Mouse (Mus musculus) heart, embryonic 11.5 days (tissue): ENCODE results near the gene Ppp1r13b. TPM values are rescaled to one million over a fixed set of nuclear protein-coding genes. Genes with fewer than 3 reads are reported as not detected.

Experiments
- ATAC-seq: fragments of 200-750 bp; cut with Nextera tagmentation; replicated peaks from 2 replicates; pipeline ENCODE4 v1.8.0; 2017; ENCODE audit warnings: moderate library complexity; ENCODE audit not compliant: insufficient number of reproducible peaks, low FRiP score, low TSS enrichment
- H3K27ac ChIP-seq: fragments of 300-500 bp; sonication (generic); 2 replicates; pipeline ENCODE4 v1.5.1; 2014; ENCODE audit warnings: mild to moderate bottlenecking, low read depth, low read length
- H3K27me3 ChIP-seq: fragments of 300-500 bp; sonication (generic); 2 replicates; pipeline ENCODE4 v1.6.1; 2014; ENCODE audit warnings: mild to moderate bottlenecking, low read length, mixed read lengths; ENCODE audit not compliant: control insufficient read depth, insufficient read depth
- H3K36me3 ChIP-seq: fragments of 300-500 bp; sonication (generic); 2 replicates; pipeline ENCODE4 v1.6.1; 2014; ENCODE audit warnings: mild to moderate bottlenecking, low read length, moderate library complexity, mixed read lengths; ENCODE audit not compliant: control insufficient read depth, insufficient read depth
- H3K4me1 ChIP-seq: fragments of 300-500 bp; sonication (generic); 2 replicates; pipeline ENCODE4 v1.6.1; 2014; ENCODE audit warnings: low read length; ENCODE audit not compliant: control insufficient read depth, insufficient read depth
- H3K4me2 ChIP-seq: fragments of 300-500 bp; sonication (generic); 2 replicates; pipeline ENCODE4 v1.6.1; 2014; ENCODE audit warnings: mild to moderate bottlenecking, moderate library complexity
- H3K4me3 ChIP-seq: fragments of 300-500 bp; sonication (generic); 2 replicates; pipeline ENCODE4 v1.5.1; 2014; ENCODE audit warnings: low read depth, low read length
- H3K9ac ChIP-seq: fragments of 300-500 bp; sonication (generic); 2 replicates; pipeline ENCODE4 v1.6.1; 2014; ENCODE audit warnings: mild to moderate bottlenecking, low read depth, low read length, moderate library complexity
- H3K9me3 ChIP-seq: fragments of 300-500 bp; sonication (generic); replicated peaks from 2 replicates; pipeline ENCODE4 v1.6.1; 2016; ENCODE audit warnings: low read length; ENCODE audit not compliant: control insufficient read depth
- WGBS: fragments of 180-500 bp; shearing (Covaris S2); extraction: QIAGEN DNeasy Blood & Tissue Kit; methylation state at CpG from one replicate; pipeline ENCODE4 v1.1.7; 2014; ENCODE audit not compliant: insufficient replicate concordance; 5-methylcytosine and 5-hydroxymethylcytosine counted together
- polyA plus RNA-seq: library from polyadenylated mRNA; unstranded; fragments of >200 nt; fragmentation: Nextera tagmentation; extraction: Ambion mirVana; gene quantifications from 2 replicates; pipeline ENCODE4 v1.2.1, GENCODE M21; 2014

Gene Ppp1r13b
- polyA plus RNA-seq, 1 experiment from 2014 or later = 16.5 TPM

- H3K36me3 ChIP-seq = peaks cover 6% of the 10 kb centered on the region; the same call in 1 of the 2 replicates
- WGBS = 84% methylated on average over 15 of the region's 15 CpGs
Observed at GRCm38 (mm10) chr12:111842565-111843433, 65.1 kb downstream of the Ppp1r13b start.

GRCm38 (mm10) chr12:111833457-111833856, 74.5 kb downstream of the Ppp1r13b start:
- 71% methylated on average over 10 of the region's 10 CpGs for WGBS
- H3K36me3 ChIP-seq = peaks cover 35% of the 10 kb centered on the region
- no peak for ATAC-seq

More at GRCm38 (mm10) chr12:111842565-111843433, 65.1 kb downstream of the Ppp1r13b start:
- Histone ChIP-seq H3K9me3 (no peaks in the 10 kb centered on the region), H3K4me3 (no peak overlapping the region), H3K27ac (no peak overlapping the region), H3K27me3 (no peaks in the 10 kb centered on the region), H3K4me2 (no peak overlapping the region), H3K4me1 (no peaks in the 10 kb centered on the region), H3K9ac (no peak overlapping the region)
- no peak for ATAC-seq

DNA sequence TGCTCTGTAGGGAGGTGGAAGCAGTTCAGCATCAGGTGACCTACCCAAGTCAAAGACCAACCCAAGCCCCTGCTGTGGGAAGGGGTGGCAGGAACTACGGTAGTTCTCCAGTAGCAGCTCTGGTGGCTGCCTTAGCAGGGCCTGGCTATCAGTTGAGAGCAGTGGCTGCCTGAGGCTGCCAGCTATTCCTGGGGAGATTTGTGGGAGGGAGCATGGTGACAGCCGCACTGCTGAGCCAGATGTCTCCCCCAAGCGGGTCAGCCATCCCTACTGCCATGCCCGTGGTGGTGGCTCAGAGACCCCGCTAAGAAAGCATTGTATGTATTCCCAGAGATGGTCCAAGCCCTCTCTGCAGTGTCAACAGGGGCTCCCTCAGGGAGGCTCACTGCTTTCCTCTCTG, 75.3 kb downstream of the Ppp1r13b start:
- no peak for ATAC-seq
- no peaks in the 10 kb centered on the region for H3K4me1 ChIP-seq
- no peak overlapping the region for H3K4me3 ChIP-seq
- no peak overlapping the region for H3K9ac ChIP-seq
- peaks cover 38% of the 10 kb centered on the region for H3K36me3 ChIP-seq
- H3K9me3 ChIP-seq = no peaks in the 10 kb centered on the region
- H3K27me3 ChIP-seq = no peaks in the 10 kb centered on the region
- no peak overlapping the region for H3K27ac ChIP-seq
- no peak overlapping the region for H3K4me2 ChIP-seq
- WGBS = 77% methylated on average over 5 of the region's 5 CpGs

More at GRCm38 (mm10) chr12:111833457-111833856, 74.5 kb downstream of the Ppp1r13b start:
- Histone ChIP-seq H3K27me3 (no peaks in the 10 kb centered on the region), H3K4me3 (no peak overlapping the region), H3K4me1 (no peaks in the 10 kb centered on the region), H3K27ac (no peak overlapping the region), H3K9ac (no peak overlapping the region), H3K4me2 (no peak overlapping the region), H3K9me3 (no peaks in the 10 kb centered on the region)

DNA sequence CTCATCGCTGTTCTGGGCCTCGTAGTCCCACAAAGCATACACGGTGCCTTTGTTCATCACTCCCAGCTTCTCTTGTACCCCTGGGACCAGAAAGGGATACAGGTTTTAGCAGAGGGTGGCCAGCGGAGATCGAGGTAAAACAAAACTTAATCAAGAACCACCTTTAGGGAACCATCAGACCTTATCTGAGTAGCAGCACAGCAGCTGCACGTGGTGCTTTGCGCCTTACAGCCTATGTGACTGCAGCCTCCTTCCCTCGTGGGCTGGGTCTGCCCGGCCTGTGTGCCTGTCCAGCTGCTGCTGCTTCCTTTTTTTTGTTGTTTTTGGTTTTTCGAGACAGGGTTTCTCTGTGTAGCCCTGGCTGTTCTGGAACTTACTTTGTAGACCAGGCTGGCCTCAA, 77.5 kb downstream of the Ppp1r13b start:
- H3K27me3 ChIP-seq = no peaks in the 10 kb centered on the region
- no peak overlapping the region for H3K4me3 ChIP-seq
- H3K4me2 ChIP-seq = no peak overlapping the region
- H3K36me3 ChIP-seq = peaks cover 50% of the 10 kb centered on the region
- 86% methylated on average over 10 of the region's 10 CpGs for WGBS
- H3K9ac ChIP-seq = no peak overlapping the region
- ATAC-seq = no peak
- no peak overlapping the region for H3K27ac ChIP-seq
- H3K4me1 ChIP-seq = no peaks in the 10 kb centered on the region
- no peaks in the 10 kb centered on the region for H3K9me3 ChIP-seq

GRCm38 (mm10) chr12:111829954-111830353, 78.0 kb downstream of the Ppp1r13b start:
- no peak overlapping the region for H3K4me3 ChIP-seq
- no peak overlapping the region for H3K9ac ChIP-seq
- ATAC-seq = no peak
- H3K4me1 ChIP-seq = no peaks in the 10 kb centered on the region
- H3K9me3 ChIP-seq = no peaks in the 10 kb centered on the region
- H3K27ac ChIP-seq = no peak overlapping the region
- H3K27me3 ChIP-seq = no peaks in the 10 kb centered on the region
- no peak overlapping the region for H3K4me2 ChIP-seq
- 86% methylated on average over 9 of the region's 9 CpGs for WGBS
- H3K36me3 ChIP-seq = peaks cover 52% of the 10 kb centered on the region

DNA sequence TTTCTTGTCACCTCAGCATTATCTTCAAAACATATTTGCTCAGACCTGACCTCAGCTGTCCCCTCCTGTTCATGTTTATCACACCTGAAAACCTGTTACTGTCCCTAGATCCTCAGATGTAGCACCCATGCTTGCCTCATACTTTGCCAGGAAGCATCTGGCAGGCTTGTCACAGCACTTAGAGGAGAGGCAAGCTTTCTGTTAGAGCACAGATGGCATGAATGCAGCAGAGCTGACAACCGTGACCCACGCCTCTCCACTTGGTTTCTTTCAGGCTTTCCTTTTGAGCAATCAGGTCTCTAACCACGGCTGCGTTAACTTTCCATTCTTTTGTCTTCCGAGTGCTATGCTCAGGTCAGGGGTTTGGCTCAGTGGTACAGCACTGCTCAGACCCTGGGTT, 78.5 kb downstream of the Ppp1r13b start:
- H3K4me2 ChIP-seq = no peak overlapping the region
- no peak overlapping the region for H3K4me3 ChIP-seq
- no peak overlapping the region for H3K9ac ChIP-seq
- H3K9me3 ChIP-seq = no peaks in the 10 kb centered on the region
- ATAC-seq = no peak
- H3K27ac ChIP-seq = no peak overlapping the region
- WGBS = 85% methylated on average over 5 of the region's 5 CpGs
- H3K36me3 ChIP-seq = peaks cover 56% of the 10 kb centered on the region
- H3K4me1 ChIP-seq = no peaks in the 10 kb centered on the region
- H3K27me3 ChIP-seq = no peaks in the 10 kb centered on the region

GRCm38 (mm10) chr12:111827556-111827955, 80.4 kb downstream of the Ppp1r13b start:
- Histone ChIP-seq H3K27ac (no peak overlapping the region), H3K27me3 (no peaks in the 10 kb centered on the region), H3K9me3 (no peaks in the 10 kb centered on the region), H3K4me1 (no peaks in the 10 kb centered on the region; the same call in 1 of the 2 replicates), H3K36me3 (peaks cover 54% of the 10 kb centered on the region), H3K4me3 (no peak overlapping the region), H3K9ac (no peak overlapping the region), H3K4me2 (no peak overlapping the region)
- ATAC-seq = no peak
- 94% methylated on average over 12 of the region's 12 CpGs for WGBS

DNA sequence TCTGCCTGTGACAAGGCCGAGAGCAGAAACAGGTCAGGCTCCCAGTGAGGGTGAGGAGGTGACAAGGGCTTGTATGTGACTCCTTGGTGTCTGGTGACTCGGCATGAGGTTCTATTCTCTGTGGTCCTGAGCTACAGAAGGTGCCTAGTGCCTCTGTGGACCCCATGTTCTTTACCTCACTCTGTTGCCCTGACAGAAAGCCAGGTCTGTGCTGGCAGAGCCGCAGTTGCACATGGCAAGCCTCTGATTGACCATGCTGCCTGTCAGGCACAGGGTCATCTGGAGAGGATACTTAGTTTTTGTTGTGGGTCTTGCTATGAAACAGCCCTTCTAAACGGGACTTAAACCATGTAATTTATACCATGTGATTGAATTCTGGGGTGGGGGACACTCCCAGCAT, 86.0 kb downstream of the Ppp1r13b start:
- Histone ChIP-seq H3K27ac (no peak overlapping the region), H3K4me3 (no peak overlapping the region), H3K4me1 (peaks cover 19% of the 10 kb centered on the region), H3K9ac (no peak overlapping the region), H3K9me3 (no peaks in the 10 kb centered on the region), H3K36me3 (peaks cover 21% of the 10 kb centered on the region), H3K27me3 (no peaks in the 10 kb centered on the region), H3K4me2 (no peak overlapping the region)
- WGBS = 77% methylated on average over 4 of the region's 4 CpGs
- ATAC-seq = no peak

DNA sequence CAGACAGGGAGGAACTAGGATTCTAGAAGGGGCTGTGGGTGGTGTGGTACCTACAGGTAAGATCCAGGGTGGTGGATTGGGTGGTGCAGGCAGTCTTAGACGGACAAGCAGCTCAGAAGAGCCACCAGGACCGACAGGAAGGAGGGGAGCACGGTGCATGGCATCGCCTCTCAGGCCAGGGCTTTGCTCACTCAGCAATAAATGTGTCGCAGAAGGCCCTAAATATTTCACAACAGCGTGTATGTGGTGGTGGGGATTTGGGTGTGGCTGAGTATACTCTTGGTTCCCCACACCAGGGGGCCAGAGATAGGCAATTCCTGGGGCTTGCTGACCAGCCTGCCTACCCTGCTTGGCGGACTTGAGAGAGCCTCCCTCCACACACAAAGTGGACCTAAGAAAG, 87.2 kb downstream of the Ppp1r13b start:
- Histone ChIP-seq H3K4me1 (peaks cover 29% of the 10 kb centered on the region), H3K9me3 (no peaks in the 10 kb centered on the region), H3K4me3 (no peak overlapping the region), H3K27me3 (no peaks in the 10 kb centered on the region), H3K4me2 (no peak overlapping the region), H3K27ac (no peak overlapping the region), H3K9ac (no peak overlapping the region), H3K36me3 (peaks cover 13% of the 10 kb centered on the region)
- ATAC-seq = no peak
- WGBS = 84% methylated on average over 7 of the region's 7 CpGs
